Mouse (Mus musculus) macrophage (primary cell): ENCODE data around the gene E2f1. TPM values are rescaled to one million over a fixed set of nuclear protein-coding genes. Genes with fewer than 3 reads are reported as not detected.

Source experiments
- H3K27ac ChIP-seq: fragments of 350-480 bp; formaldehyde crosslinking; 2 replicates; pipeline ENCODE4 v1.9.0; 2021
- H3K36me3 ChIP-seq: fragments of 350-480 bp; formaldehyde crosslinking; 2 replicates; pipeline ENCODE4 v1.9.0; 2021; ENCODE audit errors: inconsistent target
- H3K4me3 ChIP-seq: fragments of 350-480 bp; formaldehyde crosslinking; 2 replicates; pipeline ENCODE4 v1.9.0; 2021; ENCODE audit errors: inconsistent target
- H3K79me2 ChIP-seq: fragments of 350-480 bp; formaldehyde crosslinking; 2 replicates; pipeline ENCODE4 v1.9.0; 2021; ENCODE audit errors: inconsistent target
- WGBS: methylation state at CpG from one replicate; pipeline ENCODE4 v1.1.7; 2026; ENCODE audit warnings: inconsistent platforms; ENCODE audit not compliant: missing documents; 5-methylcytosine and 5-hydroxymethylcytosine counted together
- polyA plus RNA-seq: library from polyadenylated mRNA; stranded (reverse); fragments of 250-400 nt; gene quantifications from 3 replicates; pipeline ENCODE4 v1.2.4, GENCODE M21; 2018; ENCODE audit warnings: inconsistent platforms
- total RNA-seq, 78 experiments: library from RNA; depleted of rRNA; stranded (reverse); fragments of 250-400 nt; gene quantifications; 1 replicate in 9 of 78; 2 replicates in 24 of 78; 3 replicates in 43 of 78; 4 replicates in 2 of 78; pipeline ENCODE4 v1.2.4; 2018; ENCODE audit warnings: inconsistent platforms in 56 of 78

The E2f1 gene
- total RNA-seq (2018; cell fraction: chromatin; rRNA removed) = 10 to 100 TPM in 11 of 26 experiments, 1 to 10 TPM in 15; 2.9 to 21.4 (median 8.8) TPM
- total RNA-seq (2018; cell fraction: cytosol; rRNA removed) = 10 to 100 TPM; 12.7 to 23.2 (median 19.4) TPM
- 10 to 100 TPM in 23 of 26 experiments, 1 to 10 TPM in 3; 5.1 to 41.6 (median 15.9) TPM for total RNA-seq (2018; cell fraction: nucleus; rRNA removed)
- polyA plus RNA-seq = 14.1 to 33.2 TPM (median 21.6 TPM) in 3 replicates

- Histone ChIP-seq H3K79me2 (peaks cover 40% of the 10 kb centered on the region), H3K36me3 (no peaks in the 10 kb centered on the region), H3K4me3 (peak within 1 kb of the TSS; percentile 82), H3K27ac (peak within 1 kb of the TSS; percentile 79)
- WGBS = 1% methylated on average over 40 of the region's 44 CpGs
These were observed at the start of gene E2f1 for GRCm38 (mm10) chr2:154569836-154570286. Gene E2f1 (minus strand): TSS chr2:154569892.

- Histone ChIP-seq H3K4me3 (no peak overlapping the region), H3K36me3 (no peaks in the 10 kb centered on the region), H3K79me2 (no peaks in the 10 kb centered on the region), H3K27ac (no peak overlapping the region)
- WGBS = 98% methylated on average over 3 of the region's 3 CpGs
These were observed 47.4 kb upstream of the E2f1 start for GRCm38 (mm10) chr2:154617061-154617460.

GRCm38 (mm10) chr2:154615674-154616073 is 46.0 kb upstream of the E2f1 start:
- no peaks in the 10 kb centered on the region for H3K36me3 ChIP-seq
- no peak overlapping the region for H3K4me3 ChIP-seq
- WGBS = 43% methylated on average over 5 of the region's 5 CpGs
- H3K79me2 ChIP-seq = no peaks in the 10 kb centered on the region
- H3K27ac ChIP-seq = no peak overlapping the region

DNA sequence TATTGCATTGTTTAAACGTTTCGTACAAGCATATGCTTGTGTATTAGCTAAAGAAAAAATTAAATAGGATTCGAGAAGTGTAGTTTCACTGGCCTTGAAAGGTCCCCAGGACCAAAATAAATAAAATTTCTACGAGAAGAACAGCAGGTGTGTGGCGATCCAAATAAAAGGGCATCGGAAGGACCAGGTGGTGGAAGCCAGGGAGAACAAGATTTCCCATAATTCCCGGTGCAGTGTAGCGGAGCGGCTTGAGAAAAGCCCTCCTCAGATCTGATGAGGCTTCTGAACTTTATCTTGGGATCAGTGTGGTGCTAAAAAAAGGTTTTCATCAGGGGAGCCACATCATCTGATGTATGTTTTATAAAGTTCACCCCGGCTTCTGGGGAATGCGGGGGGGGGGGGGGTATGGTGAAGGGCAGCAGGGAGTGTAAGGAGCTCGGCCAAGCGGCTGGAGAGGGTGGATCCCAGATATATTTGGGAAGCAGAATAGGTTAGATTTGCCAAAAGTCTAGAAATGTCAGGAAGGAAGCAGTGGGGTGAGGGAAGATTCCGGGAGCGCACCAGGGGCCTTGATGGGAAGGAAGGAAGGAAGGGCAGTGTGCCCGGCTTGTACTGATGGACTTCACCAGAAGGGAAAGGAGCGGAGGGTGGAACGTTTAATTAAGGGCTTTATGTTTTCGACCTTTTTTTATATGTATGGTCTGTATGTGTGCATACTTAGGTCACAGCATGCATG is 45.3 kb upstream of the E2f1 start:
- Histone ChIP-seq H3K27ac (no peak overlapping the region), H3K36me3 (no peaks in the 10 kb centered on the region), H3K4me3 (no peak overlapping the region), H3K79me2 (no peaks in the 10 kb centered on the region)
- 80% methylated on average over 19 of the region's 19 CpGs for WGBS

DNA sequence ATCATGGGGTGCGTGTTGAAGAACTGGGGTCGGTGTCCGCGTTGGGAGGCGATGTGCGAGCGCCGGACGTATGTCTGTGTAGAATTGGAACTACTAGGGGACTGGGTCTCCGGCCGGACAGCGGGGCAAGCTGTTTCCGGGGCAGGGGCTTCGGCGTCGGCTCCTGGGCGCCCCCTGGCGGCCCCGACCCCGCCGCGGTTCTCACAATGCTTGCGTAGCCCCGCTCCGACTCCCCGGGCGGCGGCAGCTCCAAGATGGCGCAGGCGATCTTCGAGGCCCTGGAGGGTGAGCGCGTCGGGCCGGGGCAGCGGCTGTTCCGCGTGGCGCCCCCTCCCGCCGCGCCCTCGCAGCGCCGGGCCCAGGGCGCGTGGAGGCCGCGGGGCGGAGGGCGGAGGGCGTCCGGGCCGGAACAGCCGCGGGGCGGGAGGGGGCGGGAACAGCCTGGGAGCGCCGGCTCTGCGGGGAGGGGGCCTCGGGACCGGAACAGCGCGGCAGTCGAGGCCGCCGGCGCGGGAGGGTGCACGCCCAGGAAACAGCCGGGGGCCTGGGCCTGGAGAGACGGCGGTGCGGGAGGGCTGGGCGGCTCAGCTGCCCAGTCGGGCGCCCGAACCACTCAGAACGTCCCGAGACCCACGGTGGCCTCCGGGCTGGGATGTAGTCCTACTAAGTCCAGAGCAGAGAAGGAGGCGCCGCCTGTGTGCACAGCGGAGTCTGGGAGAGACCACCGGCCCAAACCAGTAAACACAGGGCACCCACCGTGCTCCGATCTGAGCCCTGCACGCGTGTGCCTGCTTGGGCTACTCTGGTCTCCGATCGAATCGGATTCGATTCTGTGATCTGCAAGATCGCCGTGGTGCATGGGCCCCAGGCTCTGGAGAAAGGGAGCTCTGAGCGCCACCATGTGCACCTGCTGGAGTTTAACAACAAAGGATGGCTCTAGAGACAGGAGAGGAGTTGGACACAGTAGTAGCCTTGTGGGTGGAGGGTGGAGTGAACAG is 43.7 kb upstream of the E2f1 start, which contains the start of the genes Zfp341 and 4930519P11Rik:
TSS of gene Zfp341 (plus strand) at position 180 of the 998 bp plus-strand sequence.
TSS of gene 4930519P11Rik (minus strand) at position 320 of the 998 bp plus-strand sequence.
- Histone ChIP-seq H3K27ac (peak within 1 kb of the TSS; percentile 60), H3K79me2 (no peaks in the 10 kb centered on the region), H3K4me3 (peak within 1 kb of the TSS; percentile 59), H3K36me3 (no peaks in the 10 kb centered on the region)
- WGBS = 1% methylated on average over 80 of the region's 98 CpGs

GRCm38 (mm10) chr2:154609050-154609767 is 39.5 kb upstream of the E2f1 start:
- Histone ChIP-seq H3K27ac (no peak overlapping the region), H3K79me2 (no peaks in the 10 kb centered on the region)
- 76% methylated on average over 9 of the region's 10 CpGs for WGBS

GRCm38 (mm10) chr2:154606965-154607364 is 37.3 kb upstream of the E2f1 start:
- Histone ChIP-seq H3K79me2 (no peaks in the 10 kb centered on the region), H3K27ac (no peak overlapping the region)
- 100% methylated on average over 1 of the region's 1 CpGs for WGBS

More at GRCm38 (mm10) chr2:154609050-154609767, 39.5 kb upstream of the E2f1 start:
- no peaks in the 10 kb centered on the region for H3K36me3 ChIP-seq
- no peak overlapping the region for H3K4me3 ChIP-seq

DNA sequence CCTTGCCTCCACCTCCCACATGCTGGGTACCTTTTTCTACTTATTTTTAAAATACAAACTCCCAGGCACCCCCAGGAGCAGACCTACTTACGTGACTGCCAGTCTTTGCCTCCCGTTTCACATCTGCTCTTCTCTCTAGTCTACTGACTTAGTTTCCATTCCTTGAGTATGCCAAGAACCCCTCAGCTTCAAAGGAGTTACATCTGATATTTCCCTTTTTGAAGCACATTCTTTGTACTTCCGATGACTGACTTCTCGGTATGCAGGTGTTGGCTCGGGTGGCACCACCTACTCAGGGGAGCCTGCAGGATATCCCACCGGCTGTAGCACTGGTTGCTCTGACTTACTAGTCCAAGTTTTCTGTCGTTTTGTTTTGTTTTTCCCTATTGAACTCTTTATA is 34.5 kb upstream of the E2f1 start:
- Histone ChIP-seq H3K4me3 (peak overlapping the region; percentile 58), H3K27ac (peak overlapping the region; percentile 36), H3K36me3 (no peaks in the 10 kb centered on the region), H3K79me2 (no peaks in the 10 kb centered on the region)
- 5% methylated on average over 7 of the region's 7 CpGs for WGBS

More at GRCm38 (mm10) chr2:154606965-154607364, 37.3 kb upstream of the E2f1 start:
- Histone ChIP-seq H3K4me3 (no peak overlapping the region), H3K36me3 (no peaks in the 10 kb centered on the region)

GRCm38 (mm10) chr2:154603638-154604153 is 34.0 kb upstream of the E2f1 start, which contains the start of gene Pxmp4:
Gene Pxmp4 (minus strand): TSS chr2:154603708.
- 0% methylated on average over 13 of the region's 13 CpGs for WGBS
- H3K4me3 ChIP-seq = peak within 1 kb of the TSS; percentile 58
- no peaks in the 10 kb centered on the region for H3K36me3 ChIP-seq
- H3K79me2 ChIP-seq = no peaks in the 10 kb centered on the region
- H3K27ac ChIP-seq = peak within 1 kb of the TSS; percentile 36

- peak overlapping the region; percentile 32 for H3K27ac ChIP-seq
- no peaks in the 10 kb centered on the region for H3K79me2 ChIP-seq
- H3K4me3 ChIP-seq = peak overlapping the region; percentile 58
- H3K36me3 ChIP-seq = no peaks in the 10 kb centered on the region
- WGBS = 4% methylated on average over 22 of the region's 22 CpGs
These were observed 33.4 kb upstream of the E2f1 start for GRCm38 (mm10) chr2:154603007-154603637.

GRCm38 (mm10) chr2:154601324-154601723 is 31.6 kb upstream of the E2f1 start:
- Histone ChIP-seq H3K79me2 (no peaks in the 10 kb centered on the region), H3K36me3 (no peaks in the 10 kb centered on the region), H3K4me3 (no peak overlapping the region), H3K27ac (no peak overlapping the region)
- 64% methylated on average over 3 of the region's 3 CpGs for WGBS

DNA sequence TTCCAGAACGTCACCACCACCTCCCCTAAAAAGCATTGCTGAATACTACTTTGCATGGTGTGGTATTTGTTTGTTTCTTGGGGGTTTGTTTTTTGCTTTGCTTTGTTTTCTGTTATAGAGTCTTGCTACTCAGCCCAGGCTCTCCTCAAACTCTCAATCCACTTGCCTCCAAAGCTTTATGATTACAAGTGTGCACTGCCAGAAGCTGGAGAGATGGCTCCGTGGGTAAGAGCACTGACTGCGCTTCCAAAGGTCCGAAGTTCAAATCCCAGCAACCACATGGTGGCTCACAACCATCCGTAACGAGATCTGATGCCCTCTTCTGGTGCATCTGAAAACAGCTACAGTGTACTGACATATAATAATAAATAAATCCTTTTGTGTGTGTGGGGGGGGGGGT is 30.9 kb upstream of the E2f1 start:
- H3K27ac ChIP-seq = no peak overlapping the region
- no peaks in the 10 kb centered on the region for H3K79me2 ChIP-seq
- WGBS = 96% methylated on average over 4 of the region's 6 CpGs
- no peak overlapping the region for H3K4me3 ChIP-seq
- no peaks in the 10 kb centered on the region for H3K36me3 ChIP-seq

GRCm38 (mm10) chr2:154597399-154597798 is 27.7 kb upstream of the E2f1 start:
- H3K36me3 ChIP-seq = no peaks in the 10 kb centered on the region
- H3K4me3 ChIP-seq = no peak overlapping the region
- WGBS = 3% methylated on average over 3 of the region's 3 CpGs
- H3K79me2 ChIP-seq = no peaks in the 10 kb centered on the region
- 0 out of 2 replicates have a peak overlapping the region, but pooled peaks have one; percentile 2 for H3K27ac ChIP-seq
